ENCODE assay signal across 17 mouse cellular contexts in the genomic region with DNA sequence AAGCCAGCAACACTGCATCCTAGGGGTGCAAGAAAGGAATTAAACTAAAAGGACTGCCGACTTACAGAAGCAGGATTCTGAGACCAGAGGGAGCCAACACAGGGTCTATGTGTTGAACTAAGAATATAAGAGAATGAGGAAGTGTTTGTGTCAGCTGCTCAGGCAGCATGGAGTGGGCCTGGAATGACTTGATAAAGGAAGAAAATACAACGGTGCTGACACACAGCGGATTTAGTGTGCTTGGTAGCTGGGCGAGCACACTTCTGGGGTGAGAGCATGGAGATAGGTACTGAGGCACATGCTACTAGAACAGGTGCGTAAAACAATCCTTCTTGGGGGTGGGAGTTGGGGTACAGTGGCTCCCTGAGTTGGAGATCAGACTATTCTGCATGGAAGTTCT.
"Had no signal": no experiment of that assay in that cellular context is flagged by ENCODE, and none has a peak within 500 bp of the region (broad histone marks: within the 10 kb centered on the region; RNA-seq: fewer than 3 reads in every experiment).

No protein-coding gene starts in this region.

- H3K27ac ChIP-seq: kidney, postnatal 0 days; limb, embryonic 13.5 days; liver, embryonic 14.5 days; midbrain, embryonic 12.5 days; stomach, embryonic 15.5 days had no signal

- H3K9me3 ChIP-seq: limb, embryonic 13.5 days; megakaryocyte, embryonic 14.5 days; midbrain, embryonic 12.5 days; stomach, embryonic 15.5 days had no signal

- H3K27me3 ChIP-seq: limb, embryonic 13.5 days; megakaryocyte, embryonic 14.5 days; midbrain, embryonic 12.5 days; stomach, embryonic 15.5 days had no signal

- DNase-seq: kidney, adult 8-10 months; kidney, postnatal 36 days; layer of hippocampus, adult 9-11 months; layer of hippocampus, postnatal 36 days; left cerebral cortex, postnatal 4 days; lung, adult 2 months; lung, postnatal 36 days; right cerebral cortex, postnatal 14 days; thymus, postnatal 36 days had no signal

- H3K4me3 ChIP-seq: limb, embryonic 13.5 days; megakaryocyte, embryonic 14.5 days; midbrain, embryonic 12.5 days; stomach, embryonic 15.5 days had no signal

- H3K4me1 ChIP-seq: midbrain, embryonic 12.5 days; stomach, embryonic 15.5 days had no signal

- ATAC-seq: lung, postnatal 0 days; midbrain, embryonic 16.5 days had no signal

- H3K9ac ChIP-seq: limb, embryonic 13.5 days; liver, embryonic 14.5 days; midbrain, embryonic 12.5 days; stomach, embryonic 15.5 days had no signal

- H3K4me2 ChIP-seq: limb, embryonic 13.5 days; midbrain, embryonic 12.5 days; stomach, embryonic 15.5 days had no signal
